Mouse (Mus musculus) erythroblast, adult 5-6 weeks (primary cell): Measurements from ENCODE around the gene Rhbdl1. TPM values are rescaled to one million over a fixed set of nuclear protein-coding genes. Genes with fewer than 3 reads are reported as not detected.
"Not testable (repeated sequence)": the region's sequence is repeated elsewhere in the genome, so short reads cannot be mapped to it uniquely, and the experiment has no call there.

Source experiments
- ATAC-seq: replicated peaks from 2 replicates; pipeline ENCODE4 v1.8.0; 2016; ENCODE audit warnings: moderate number of reproducible peaks, mild to moderate bottlenecking, moderate TSS enrichment, inconsistent platforms; ENCODE audit not compliant: poor library complexity, low FRiP score, severe bottlenecking
- total RNA-seq, 2 experiments: library from RNA; stranded (forward) in 1 of 2; stranded (reverse) in 1 of 2; fragments of 150-400 nt in 1 of 2; fragments of 200-764, 138-1000 nt in 1 of 2; gene quantifications; 2 replicates each; pipeline versions ENCODE4 v1.2.3 to v1.2.4; 2015 to 2017; ENCODE audit warnings: low replicate concordance in 2 of 2

Gene Rhbdl1
- total RNA-seq, 2 experiments from 2014 or later = not detected

- ATAC-seq = no peak
Measured at GRCm38 (mm10) chr17:25873405-25874147, 36.5 kb upstream of the Rhbdl1 start.

- ATAC-seq = no peak
Measured at GRCm38 (mm10) chr17:25872676-25873075, 35.6 kb upstream of the Rhbdl1 start.

GRCm38 (mm10) chr17:25871566-25871965, 34.5 kb upstream of the Rhbdl1 start:
- not testable (repeated sequence) for ATAC-seq

GRCm38 (mm10) chr17:25869954-25870353, 32.9 kb upstream of the Rhbdl1 start:
- no peak for ATAC-seq

GRCm38 (mm10) chr17:25869498-25869897, 32.4 kb upstream of the Rhbdl1 start:
- ATAC-seq = no peak

- ATAC-seq = no peak
Measured at GRCm38 (mm10) chr17:25868601-25869191, 31.6 kb upstream of the Rhbdl1 start, which contains the start of gene Mcrip2. TSS of gene Mcrip2 (minus strand) at chr17:25868764.

- ATAC-seq = 0 out of 2 replicates have a peak, but pooled peaks have one; percentile 15
Measured at GRCm38 (mm10) chr17:25867836-25868600, 30.9 kb upstream of the Rhbdl1 start.

GRCm38 (mm10) chr17:25867509-25867835, 30.4 kb upstream of the Rhbdl1 start:
- no peak for ATAC-seq

- ATAC-seq = no peak
Measured at GRCm38 (mm10) chr17:25866172-25866571, 29.1 kb upstream of the Rhbdl1 start.

- ATAC-seq = no peak
Measured at GRCm38 (mm10) chr17:25865288-25865687, 28.2 kb upstream of the Rhbdl1 start.

- no peak for ATAC-seq
Measured at GRCm38 (mm10) chr17:25864311-25864710, 27.2 kb upstream of the Rhbdl1 start.

GRCm38 (mm10) chr17:25863681-25864080, 26.6 kb upstream of the Rhbdl1 start:
- no peak for ATAC-seq

- ATAC-seq = no peak
Measured at GRCm38 (mm10) chr17:25861704-25862612, 24.9 kb upstream of the Rhbdl1 start.

- peak; percentile 94 for ATAC-seq
Measured at GRCm38 (mm10) chr17:25860832-25861703, 24.0 kb upstream of the Rhbdl1 start, which contains the start of gene Wdr90. TSS of gene Wdr90 (minus strand) at chr17:25861501.

GRCm38 (mm10) chr17:25860229-25860628, 23.1 kb upstream of the Rhbdl1 start:
- ATAC-seq = no peak

GRCm38 (mm10) chr17:25844396-25844901, 7.4 kb upstream of the Rhbdl1 start, which contains the start of gene Rhot2:
TSS of gene Rhot2 (minus strand) at chr17:25844851.
- ATAC-seq = peak; percentile 89

- ATAC-seq = peak; percentile 44
Measured at GRCm38 (mm10) chr17:25843636-25844395, 6.7 kb upstream of the Rhbdl1 start.

GRCm38 (mm10) chr17:25843122-25843521, 6.0 kb upstream of the Rhbdl1 start:
- no peak for ATAC-seq
